Mouse (Mus musculus) olfactory bulb, adult 2 months (tissue): ENCODE results near the gene Akap13. TPM values are rescaled to one million over a fixed set of nuclear protein-coding genes. Genes with fewer than 3 reads are reported as not detected.

Experiments used
- H3K27ac ChIP-seq: fragments of 200-500 bp; 2 replicates; pipeline ENCODE4 v1.5.1; 2012; ENCODE audit warnings: low read depth, low read length; ENCODE audit not compliant: insufficient read depth
- H3K4me1 ChIP-seq: fragments of 200-500 bp; 2 replicates; pipeline ENCODE4 v1.6.1; 2012; ENCODE audit warnings: low read length; ENCODE audit not compliant: control insufficient read depth, insufficient read depth
- H3K4me3 ChIP-seq: fragments of 200-500 bp; 2 replicates; pipeline ENCODE4 v1.5.1; 2012; ENCODE audit warnings: mild to moderate bottlenecking, low read depth, low read length, moderate library complexity; ENCODE audit not compliant: insufficient read depth
- CTCF ChIP-seq: fragments of 200-500 bp; IDR thresholded peaks from 2 replicates; pipeline ENCODE4 v1.5.1; 2012; ENCODE audit warnings: low read depth, mild to moderate bottlenecking, low read length, moderate library complexity; ENCODE audit not compliant: insufficient read depth
- POLR2A ChIP-seq: fragments of 200-500 bp; IDR thresholded peaks from 2 replicates; pipeline ENCODE4 v1.6.1; 2012; ENCODE audit warnings: mild to moderate bottlenecking, low read depth, low read length, moderate library complexity; ENCODE audit not compliant: insufficient read depth
- WGBS: fragments of 180-500 bp; shearing (Covaris S2); methylation state at CpG from one replicate; pipeline ENCODE4 v1.1.7; 2018; 5-methylcytosine and 5-hydroxymethylcytosine counted together
- polyA plus RNA-seq: library from polyadenylated mRNA; stranded (reverse); fragments of >200 nt; gene quantifications from 2 replicates; pipeline ENCODE4 v1.2.4, GENCODE M21; 2012; ENCODE audit warnings: low replicate concordance; ENCODE audit not compliant: missing spikeins, insufficient read depth, insufficient read length

Akap13 gene
- polyA plus RNA-seq, 1 experiment, result 67.2 TPM

DNA sequence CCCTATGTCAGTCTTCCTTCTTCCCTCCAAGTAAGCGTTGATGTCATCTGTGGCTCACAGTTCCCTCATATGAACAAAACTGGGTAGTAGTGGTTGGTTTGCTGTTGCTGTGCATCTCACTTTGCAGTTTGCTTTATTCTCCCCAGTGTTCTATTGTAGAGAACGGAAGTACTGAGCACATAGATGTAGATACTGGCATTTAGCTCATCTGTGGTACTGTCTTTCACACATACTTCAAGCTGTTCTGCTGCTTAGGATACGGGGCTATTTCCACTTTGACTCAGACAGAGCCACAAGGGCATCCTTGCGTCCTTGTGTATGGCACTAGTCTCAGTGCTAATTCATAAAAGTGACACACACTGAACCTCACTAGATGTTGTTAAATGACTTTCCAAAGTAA, 259.7 kb downstream of the Akap13 start:
- Histone ChIP-seq H3K4me1 (no peaks in the 10 kb centered on the region), H3K27ac (no peak overlapping the region), H3K4me3 (no peak overlapping the region)
- no peak for TF ChIP-seq POLR2A
- no peak for TF ChIP-seq CTCF
- 94% methylated on average over 4 of the region's 4 CpGs for WGBS

DNA sequence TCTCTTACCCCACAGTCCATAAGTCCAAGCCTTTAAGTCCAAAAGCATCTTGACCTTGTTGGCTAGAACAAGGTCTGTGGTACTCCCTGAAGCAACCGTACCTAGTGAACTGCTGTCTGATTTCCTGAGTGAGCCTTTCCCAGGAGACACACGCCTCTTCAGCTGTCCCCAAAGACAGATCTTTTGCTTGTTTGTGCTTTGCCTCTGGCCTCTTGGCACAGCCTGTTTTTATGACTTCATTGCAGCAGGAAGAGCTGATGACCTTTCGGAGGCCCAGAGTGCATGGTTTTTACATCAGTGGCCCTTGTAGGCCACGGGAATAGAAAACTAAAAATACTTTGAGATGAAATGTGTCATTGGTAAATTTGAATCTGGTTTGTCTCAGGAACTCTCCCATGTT, 260.6 kb downstream of the Akap13 start:
- TF ChIP-seq CTCF, result no peak
- TF ChIP-seq POLR2A, result no peak
- WGBS, result 76% methylated on average over 4 of the region's 4 CpGs
- no peaks in the 10 kb centered on the region for H3K4me1 ChIP-seq
- H3K4me3 ChIP-seq, result no peak overlapping the region
- no peak overlapping the region for H3K27ac ChIP-seq

DNA sequence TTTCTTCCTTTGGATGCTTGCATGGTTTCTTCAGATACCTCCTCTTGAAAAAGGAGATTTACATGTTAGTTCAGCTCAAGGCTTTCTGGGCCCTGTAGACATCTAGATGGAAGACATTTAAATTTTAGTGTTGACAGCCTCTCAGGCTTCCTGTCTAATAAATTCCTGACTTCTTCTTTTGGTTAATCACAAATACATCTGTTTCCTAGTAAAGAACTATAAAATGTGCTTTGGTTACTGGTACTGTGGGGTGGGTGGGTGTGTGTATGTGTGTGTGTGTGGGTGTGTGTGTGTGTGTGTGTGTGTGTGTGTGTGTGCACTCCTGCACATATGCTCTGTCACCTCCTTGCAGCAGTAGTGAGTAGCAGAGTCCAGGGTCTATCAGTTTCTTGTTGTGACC, 262.0 kb downstream of the Akap13 start:
- H3K27ac ChIP-seq, result no peak overlapping the region
- H3K4me1 ChIP-seq, result no peaks in the 10 kb centered on the region
- TF ChIP-seq POLR2A, result no peak
- no peak for TF ChIP-seq CTCF
- H3K4me3 ChIP-seq, result no peak overlapping the region

DNA sequence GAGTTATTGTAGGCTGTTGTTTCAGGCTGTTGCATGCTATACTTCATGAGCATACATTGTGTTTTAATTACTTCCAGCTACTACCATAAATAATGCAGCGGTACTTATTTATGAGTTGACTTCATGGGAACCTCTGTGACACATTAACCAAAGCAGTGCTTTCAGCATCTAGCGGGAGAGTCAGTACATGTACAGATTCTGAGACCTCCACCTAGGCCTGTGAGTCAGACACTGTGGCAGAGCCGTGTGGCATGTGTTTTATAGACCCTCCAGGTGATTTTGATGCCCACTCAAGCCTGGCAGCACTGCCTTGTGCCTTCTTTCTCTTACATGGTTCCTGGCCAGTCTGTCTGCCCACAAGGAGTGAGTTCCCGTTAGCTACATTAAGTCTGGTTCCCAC, 266.0 kb downstream of the Akap13 start:
- 88% methylated on average over 4 of the region's 4 CpGs for WGBS
- no peaks in the 10 kb centered on the region for H3K4me1 ChIP-seq
- no peak overlapping the region for H3K27ac ChIP-seq
- H3K4me3 ChIP-seq, result no peak overlapping the region
- no peak for TF ChIP-seq CTCF
- no peak for TF ChIP-seq POLR2A

DNA sequence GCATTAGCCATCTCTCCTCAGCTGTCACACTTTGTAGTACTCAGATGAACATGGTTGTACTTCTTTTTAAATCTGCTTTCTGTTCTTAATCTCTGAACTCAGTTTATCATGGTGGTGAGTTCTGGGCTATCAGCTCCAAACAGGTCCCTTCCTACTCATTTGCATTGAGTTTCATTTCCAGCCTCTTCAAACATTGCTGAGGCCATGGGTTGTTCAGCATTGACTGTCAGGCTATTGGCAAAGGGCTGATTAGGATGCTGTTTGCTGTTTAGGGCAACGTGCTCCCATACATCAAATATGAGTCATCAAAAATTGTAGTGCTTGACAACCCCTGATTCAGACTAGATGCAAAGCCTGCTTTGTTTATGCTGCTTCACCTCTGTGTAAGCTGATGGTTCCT, 268.7 kb downstream of the Akap13 start:
- no peak for TF ChIP-seq POLR2A
- TF ChIP-seq CTCF, result no peak
- 46% methylated on average over 1 of the region's 1 CpGs for WGBS
- Histone ChIP-seq H3K4me3 (no peak overlapping the region), H3K4me1 (no peaks in the 10 kb centered on the region), H3K27ac (no peak overlapping the region)

DNA sequence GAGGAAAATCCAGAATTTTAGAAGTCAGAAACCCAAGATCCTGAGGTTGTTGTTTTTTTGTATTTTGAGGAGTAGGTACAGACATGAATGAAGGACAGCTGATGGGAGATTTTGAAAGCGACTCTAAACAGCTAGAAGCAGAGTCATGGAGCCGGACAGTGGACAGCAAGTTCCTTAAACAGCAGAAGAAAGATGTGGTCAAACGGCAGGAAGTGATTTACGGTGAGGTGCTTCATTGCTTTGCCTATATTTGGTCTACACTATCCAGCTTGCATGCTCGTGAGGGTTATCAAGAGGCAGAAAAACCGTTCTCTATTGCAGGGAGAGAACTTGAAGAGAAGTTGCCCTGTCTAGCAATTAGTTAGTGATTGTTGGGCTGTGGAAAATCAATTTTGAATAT, 270.6 kb downstream of the Akap13 start:
- 90% methylated on average over 6 of the region's 6 CpGs for WGBS
- no peak for TF ChIP-seq CTCF
- TF ChIP-seq POLR2A, result no peak
- no peak overlapping the region for H3K4me3 ChIP-seq
- no peak overlapping the region for H3K27ac ChIP-seq
- H3K4me1 ChIP-seq, result no peaks in the 10 kb centered on the region

DNA sequence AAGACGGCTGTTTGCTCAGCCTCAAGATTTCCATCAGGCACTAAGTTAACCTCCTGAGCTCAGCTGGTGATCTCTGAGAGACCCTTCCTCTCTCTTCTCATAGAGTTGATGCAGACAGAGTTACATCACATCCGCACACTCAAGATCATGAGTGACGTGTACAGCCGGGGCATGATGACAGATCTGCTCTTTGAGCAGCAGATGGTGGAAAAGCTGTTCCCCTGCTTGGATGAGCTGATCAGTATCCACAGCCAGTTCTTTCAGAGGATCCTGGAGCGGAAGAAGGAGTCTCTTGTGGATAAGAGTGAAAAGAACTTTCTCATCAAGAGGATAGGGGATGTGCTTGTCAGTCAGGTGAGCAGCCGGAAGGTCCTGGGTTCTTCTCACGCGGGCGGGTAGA, 271.5 kb downstream of the Akap13 start:
- Histone ChIP-seq H3K27ac (no peak overlapping the region), H3K4me3 (no peak overlapping the region), H3K4me1 (no peaks in the 10 kb centered on the region)
- WGBS, result 93% methylated on average over 9 of the region's 9 CpGs
- no peak for TF ChIP-seq POLR2A
- no peak for TF ChIP-seq CTCF

DNA sequence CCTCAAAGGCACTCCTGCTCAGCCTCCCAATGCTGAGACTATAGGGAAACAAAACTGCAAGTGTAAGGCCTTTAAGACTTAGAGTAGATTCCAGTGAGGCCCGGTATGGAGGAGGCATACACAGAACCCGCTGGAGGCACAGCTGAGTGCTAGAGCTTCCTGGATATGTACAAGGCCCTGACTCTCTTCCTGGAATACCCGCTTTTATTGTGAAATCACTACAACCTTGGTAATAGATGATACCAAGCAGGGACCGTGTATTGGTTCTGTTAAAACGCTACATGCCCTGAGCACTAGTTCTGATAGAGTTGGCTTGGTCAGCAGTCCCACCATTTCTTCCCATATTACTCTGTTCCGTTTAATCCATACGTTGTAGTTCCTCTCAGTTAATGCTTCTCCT, 274.3 kb downstream of the Akap13 start:
- TF ChIP-seq CTCF, result no peak
- WGBS, result 96% methylated on average over 7 of the region's 7 CpGs
- H3K4me1 ChIP-seq, result no peaks in the 10 kb centered on the region
- H3K4me3 ChIP-seq, result no peak overlapping the region
- H3K27ac ChIP-seq, result no peak overlapping the region

DNA sequence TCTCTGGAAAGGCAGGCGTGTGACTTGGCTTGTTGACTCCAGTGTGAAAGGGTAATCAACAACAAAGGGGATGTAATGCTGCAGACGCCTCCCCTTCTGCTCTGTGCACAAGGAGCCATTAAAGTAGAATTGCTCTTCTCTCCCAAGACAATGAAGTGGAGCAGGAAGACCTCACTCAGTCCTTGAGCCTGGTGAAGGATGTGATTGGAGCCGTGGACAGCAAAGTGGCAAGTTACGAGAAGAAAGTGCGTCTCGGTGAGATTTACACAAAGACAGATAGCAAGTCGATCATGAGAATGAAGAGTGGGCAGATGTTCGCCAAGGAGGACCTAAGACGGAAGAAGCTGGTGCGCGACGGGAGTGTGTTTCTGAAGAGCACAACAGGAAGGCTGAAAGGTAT, 274.9 kb downstream of the Akap13 start:
- 93% methylated on average over 12 of the region's 12 CpGs for WGBS
- Histone ChIP-seq H3K4me1 (no peaks in the 10 kb centered on the region), H3K27ac (no peak overlapping the region), H3K4me3 (no peak overlapping the region)
- TF ChIP-seq POLR2A, result no peak
- no peak for TF ChIP-seq CTCF

DNA sequence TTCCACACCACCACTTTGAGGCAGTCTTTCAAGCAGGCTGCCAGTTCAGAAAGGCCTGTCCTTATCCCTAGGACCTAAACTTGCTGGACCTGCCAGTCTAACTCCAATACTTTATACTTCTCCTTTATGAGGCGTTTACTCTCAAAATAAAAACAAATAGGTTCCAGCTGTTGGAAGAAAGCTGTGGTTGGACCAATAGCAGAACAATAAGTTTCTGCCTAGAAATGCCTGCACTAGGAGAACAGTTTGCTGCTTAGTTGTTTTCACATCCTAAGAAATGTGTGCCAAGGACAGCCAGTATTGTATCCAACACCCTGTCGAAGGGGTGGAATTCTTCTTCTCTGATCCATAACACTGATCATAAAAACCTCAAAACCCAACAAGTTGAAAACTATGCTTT, 276.6 kb downstream of the Akap13 start:
- Histone ChIP-seq H3K4me3 (no peak overlapping the region), H3K27ac (no peak overlapping the region), H3K4me1 (no peaks in the 10 kb centered on the region)
- no peak for TF ChIP-seq CTCF
- TF ChIP-seq POLR2A, result no peak
- 82% methylated on average over 2 of the region's 2 CpGs for WGBS

DNA sequence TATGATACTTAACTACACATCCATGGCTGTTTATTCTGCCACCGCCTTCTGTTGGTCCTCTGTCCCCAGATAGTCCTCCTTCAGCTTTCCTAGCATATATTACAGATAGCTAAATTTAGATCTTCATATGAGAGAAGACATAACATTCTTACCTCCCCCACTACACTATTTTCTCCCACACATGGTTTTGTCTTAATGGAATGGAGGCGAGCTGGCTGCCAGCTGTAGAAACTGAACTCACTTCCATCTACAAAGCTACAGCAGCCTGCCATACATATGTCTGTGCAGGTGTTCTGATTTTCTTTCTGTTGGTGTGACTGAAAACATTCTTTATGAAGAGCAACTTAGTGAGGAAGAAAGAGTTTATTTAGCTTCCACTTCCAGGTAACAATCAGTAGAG, 277.8 kb downstream of the Akap13 start:
- WGBS, result 79% methylated on average over 2 of the region's 2 CpGs
- H3K4me1 ChIP-seq, result no peaks in the 10 kb centered on the region
- H3K27ac ChIP-seq, result no peak overlapping the region
- TF ChIP-seq CTCF (no peak), POLR2A (no peak)
- no peak overlapping the region for H3K4me3 ChIP-seq
